Mouse (Mus musculus): ENCODE results near the gene Plch2.
A peak's percentile ranks its signal among the peaks of the same experiment; 100 is the strongest.
"Not testable (repeated sequence)": the region's sequence is repeated elsewhere in the genome, so short reads cannot be mapped to it uniquely, and the experiment has no call there.

The Plch2 gene

DNA sequence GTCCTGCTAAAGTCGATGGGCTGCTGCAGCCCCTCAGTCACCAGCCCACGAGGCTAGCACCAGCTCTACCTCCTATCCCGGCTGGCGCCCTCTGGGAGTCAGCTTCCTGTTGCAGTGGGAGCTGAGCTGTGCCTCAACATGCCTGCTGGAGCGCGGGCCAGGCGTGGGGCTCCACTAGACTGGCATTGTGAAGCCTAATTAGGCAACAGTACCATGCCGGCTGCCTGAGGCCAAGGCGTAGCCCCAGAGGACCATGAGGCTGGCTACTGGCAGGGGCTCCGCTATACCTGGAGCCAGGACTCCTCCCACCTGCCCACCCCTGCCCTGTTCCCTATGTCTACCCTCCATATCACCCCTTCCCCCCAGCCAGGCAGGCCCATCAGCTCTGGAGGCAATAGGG is at the start of gene Plch2:
Plch2 (minus strand) TSS at position 61 of the 400 bp plus-strand sequence.
- DNase-seq (ENCODE audit: extremely low spot score, low spot score) = no peak

DNA sequence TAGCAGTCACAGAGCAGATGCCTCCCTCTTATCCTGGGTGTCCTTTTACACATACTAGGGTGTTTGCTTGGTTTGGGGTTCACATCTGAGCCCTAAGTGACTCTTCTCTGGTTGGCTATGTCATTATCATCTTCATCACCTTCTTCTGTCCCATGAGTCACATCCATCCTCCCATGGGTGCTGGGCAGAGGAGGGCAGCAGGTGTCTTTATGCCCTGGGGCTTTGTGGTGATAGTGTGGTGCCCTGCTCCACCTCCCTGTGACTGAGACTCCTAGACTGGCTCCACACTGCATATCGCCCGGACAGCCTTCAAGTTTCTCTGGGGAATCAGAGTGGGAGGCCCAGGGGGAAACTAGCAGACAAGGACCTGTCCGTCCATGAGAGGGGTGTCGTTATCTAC is 42.0 kb upstream of the Plch2 start:
- no peak for DNase-seq (ENCODE audit: extremely low spot score, low spot score)

DNA sequence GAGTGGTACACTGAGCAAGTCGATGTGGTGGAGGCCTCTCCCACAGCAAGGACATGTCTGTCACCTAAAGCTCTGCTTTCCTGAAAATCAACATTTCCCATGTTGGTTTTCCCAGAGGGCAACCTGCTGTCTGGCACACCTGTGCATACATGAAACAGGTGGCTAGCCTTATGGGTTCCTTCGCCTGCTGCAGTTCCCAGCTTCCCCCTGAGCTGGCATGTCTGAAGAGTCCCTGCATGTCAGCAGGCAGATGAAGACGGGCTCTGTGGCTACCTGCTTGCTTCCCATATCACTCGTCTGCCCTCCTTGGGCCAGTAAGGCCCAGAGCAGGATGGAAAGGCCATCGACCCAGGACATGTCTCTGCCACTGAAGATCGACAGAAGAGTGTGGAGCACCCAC is 40.9 kb upstream of the Plch2 start:
- no peak for DNase-seq (ENCODE audit: extremely low spot score, low spot score)

DNA sequence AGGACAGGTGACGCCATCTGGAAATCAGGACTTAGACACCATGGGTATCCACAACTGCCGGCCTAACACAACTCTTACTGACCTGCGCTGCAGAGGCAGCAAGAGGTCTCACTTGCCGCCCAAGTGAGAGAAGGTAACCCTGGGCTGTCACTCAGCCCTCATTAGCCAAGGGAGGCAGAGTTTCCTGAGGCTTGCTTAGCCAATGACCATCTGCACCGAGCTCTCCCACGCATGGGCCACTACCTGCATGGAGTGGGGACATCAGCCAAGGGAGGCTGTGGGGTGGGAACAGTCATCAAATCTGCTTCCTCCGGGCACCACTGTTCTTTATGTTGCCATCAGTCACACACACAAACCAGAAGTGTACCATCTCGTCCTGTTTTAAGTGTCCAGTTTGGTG is 39.4 kb upstream of the Plch2 start:
- no peak for DNase-seq (ENCODE audit: extremely low spot score, low spot score)

DNA sequence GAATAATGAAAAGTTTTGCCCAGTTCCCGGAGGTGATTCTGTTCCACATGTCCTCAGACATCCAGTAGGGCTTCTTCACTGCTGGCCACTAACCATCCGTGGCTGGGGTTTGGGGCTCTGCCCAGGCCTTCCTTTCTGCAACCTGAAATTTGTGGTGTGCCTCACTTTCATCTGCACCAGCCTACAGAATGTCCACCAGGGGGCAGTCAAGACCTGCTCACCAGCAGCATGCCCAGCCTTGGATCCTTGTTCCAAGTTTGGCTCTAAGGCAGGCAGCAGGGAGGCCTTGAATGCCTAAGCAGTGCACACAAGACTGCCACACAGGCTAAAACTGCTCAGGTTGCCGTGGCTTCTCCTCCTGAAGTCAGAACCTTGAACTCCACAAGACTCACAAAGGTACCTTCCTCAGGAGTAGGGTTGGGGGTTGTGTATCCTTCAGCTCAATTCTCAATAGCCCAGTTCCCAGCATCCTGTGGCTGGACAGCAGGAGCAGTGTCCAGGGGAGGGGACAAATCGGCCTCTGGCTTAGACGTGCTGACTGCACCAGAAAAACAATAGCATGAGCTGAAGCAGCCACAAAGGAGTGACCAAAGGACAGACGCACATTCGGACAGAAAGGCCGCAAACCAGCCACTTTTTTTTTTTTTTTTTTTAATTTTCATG is 38.8 kb upstream of the Plch2 start:
- DNase-seq (ENCODE audit: extremely low spot score, low spot score) = peak; percentile 88

DNA sequence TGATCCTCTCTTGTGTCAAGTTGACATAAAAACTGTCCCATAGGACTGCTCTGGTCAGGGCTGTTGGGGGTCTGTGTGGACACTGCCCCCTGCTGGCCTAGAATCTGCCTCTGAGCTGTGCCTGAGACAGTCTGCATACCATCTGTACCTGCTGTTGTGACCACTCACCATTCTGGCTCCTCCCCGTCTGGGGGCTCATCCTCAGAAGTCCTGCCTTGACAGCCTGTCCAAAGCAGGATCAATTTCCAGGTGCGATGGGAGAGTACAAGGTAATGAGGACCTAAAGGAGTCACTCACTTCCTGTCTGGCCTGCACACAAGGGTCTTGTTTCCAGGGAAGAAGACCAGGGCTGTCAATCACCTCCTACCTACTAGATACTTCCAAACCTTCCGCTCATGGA is 38.0 kb upstream of the Plch2 start:
- DNase-seq (ENCODE audit: extremely low spot score, low spot score) = peak; percentile 68

DNA sequence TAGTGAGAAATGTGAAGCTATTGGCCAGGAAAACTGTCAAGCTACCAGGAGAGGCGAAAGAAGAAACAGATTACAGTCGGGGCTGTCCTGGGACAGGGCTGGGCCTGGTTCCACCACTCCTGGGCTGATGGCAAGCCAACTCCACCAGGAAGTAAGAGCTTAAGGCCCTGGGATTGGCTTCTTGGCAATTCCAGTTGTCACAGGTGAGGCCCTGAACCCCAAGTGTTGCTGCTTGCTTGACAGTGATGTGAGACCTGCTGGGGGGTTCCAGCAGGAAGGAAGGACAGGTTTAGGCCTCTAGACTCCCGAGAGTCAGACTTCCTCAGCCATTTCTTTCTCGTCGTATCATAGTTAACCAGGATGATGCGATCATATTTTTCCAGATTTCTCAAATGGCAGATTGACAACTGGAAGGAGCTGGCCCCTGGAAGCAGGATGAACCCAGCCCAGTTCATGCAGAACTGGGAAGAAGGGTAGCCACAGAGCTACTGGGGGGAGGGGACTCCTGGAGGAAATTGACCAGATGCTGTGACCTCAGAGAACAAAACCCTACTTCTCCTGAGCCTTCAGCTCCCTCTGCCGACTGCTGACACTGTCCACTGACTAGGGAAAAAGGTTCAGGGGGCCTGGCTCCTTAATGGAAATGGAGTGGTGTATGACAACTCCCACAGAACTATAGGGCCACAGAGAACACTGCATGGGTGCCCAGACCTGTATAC is 37.0 kb upstream of the Plch2 start:
- DNase-seq (ENCODE audit: extremely low spot score, low spot score) = no peak

DNA sequence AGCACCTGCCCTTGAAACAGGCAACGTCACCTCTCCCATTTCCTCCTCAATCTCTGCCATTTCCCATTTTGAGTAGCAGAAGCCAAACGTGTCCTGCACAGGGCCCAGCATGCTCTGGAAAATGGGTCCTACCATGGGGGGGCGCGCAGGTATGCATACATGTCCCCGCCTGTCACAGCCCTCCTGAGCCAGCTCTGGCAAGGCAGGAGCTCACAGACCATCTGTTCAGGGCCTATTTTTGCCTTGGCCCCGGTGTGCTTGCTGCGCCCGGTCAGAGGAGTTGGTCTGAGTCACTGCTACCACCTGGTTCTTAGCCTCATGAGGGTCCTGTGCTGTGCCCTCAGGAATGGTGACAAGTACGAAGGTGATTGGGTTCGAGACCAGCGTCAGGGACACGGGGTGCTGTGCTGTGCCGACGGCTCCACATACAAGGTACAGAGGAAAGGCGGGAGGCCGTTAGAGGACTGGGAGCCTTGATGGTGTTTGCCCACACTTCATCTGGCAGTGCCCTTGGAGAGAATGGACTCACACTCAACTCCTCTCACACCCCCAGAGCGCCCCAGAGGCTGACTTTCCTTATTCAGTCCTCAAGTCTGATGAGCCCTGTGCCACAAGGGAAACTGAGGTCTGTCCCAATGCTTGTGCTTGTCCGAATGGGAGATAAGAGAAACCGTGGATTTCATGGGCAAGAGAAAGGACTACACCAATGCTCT is 36.3 kb upstream of the Plch2 start:
- no peak for DNase-seq (ENCODE audit: extremely low spot score, low spot score)

DNA sequence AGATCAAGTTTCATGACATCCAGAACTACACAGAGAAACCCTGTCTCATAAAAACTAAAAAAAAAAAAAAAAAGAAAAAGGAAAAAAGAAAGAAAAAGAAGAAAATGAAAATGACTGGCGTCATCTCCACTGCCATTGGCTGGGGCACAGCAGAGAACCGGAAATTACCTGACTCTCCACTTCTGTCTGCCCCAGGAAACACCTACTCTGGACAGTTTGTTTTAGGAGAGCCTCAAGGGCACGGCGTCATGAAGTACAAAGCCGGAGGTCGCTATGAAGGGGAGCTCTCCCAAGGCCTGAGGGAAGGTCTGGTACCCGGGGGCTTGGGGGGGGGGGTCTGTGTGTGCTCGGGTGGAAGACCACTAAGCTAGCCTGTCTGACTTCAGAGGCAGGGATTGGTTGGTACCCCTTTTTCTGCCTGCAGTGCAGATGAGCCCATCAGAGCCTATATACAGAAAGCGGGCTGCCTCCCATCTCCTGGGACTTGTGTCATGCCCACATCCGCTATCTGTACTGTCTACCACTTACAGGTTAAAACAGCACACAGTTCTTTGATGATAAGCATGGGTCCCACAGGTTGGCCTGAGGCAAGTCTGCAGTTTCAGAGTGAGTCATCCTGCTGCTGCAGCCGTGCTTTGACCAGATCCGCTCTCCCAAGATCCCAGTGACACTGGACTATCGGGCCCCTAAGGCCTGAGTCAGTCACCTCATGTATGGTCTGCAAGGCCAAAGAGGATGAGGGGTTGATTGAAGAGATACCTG is 34.3 kb upstream of the Plch2 start:
- DNase-seq (ENCODE audit: extremely low spot score, low spot score) = no peak

DNA sequence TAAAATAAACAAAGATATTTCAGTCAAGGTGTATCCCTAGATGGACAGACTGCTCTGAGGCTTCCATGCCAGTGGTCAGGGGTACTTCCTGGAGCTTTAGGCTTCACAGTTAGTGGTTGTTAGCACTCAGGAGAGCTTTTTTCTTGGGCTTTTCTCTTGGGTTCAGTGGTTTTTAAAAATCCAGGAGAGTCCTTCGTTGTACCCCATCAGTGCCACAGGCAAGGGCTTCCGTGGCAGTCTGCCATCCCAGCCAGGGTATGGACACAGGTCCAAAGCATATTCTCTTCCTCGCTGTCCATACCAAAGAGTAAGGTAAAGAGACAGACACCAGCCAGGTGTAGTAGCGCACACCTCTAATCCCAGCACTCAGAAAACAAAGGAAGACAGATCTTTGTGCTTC is 33.6 kb upstream of the Plch2 start:
- DNase-seq (ENCODE audit: extremely low spot score, low spot score) = no peak

DNA sequence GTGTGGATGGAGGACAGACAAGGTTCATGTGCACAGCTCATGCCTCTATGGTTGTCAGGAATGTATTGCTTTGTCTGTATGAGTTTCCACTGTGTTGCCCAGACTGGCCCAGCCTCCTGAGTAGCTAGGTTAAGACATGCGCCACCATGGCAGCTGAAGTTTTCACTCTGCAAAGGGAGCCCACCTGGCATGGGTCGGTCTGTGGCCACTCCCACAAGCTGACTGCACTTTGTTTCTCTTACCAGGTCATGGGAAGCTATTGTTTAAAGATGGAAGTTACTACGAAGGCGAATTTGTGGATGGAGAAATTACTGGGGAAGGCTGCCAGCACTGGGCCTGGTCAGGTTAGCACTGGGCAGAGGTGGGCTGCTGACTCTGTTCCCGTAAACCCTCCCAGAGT is 32.7 kb upstream of the Plch2 start:
- no peak for DNase-seq (ENCODE audit: extremely low spot score, low spot score)

DNA sequence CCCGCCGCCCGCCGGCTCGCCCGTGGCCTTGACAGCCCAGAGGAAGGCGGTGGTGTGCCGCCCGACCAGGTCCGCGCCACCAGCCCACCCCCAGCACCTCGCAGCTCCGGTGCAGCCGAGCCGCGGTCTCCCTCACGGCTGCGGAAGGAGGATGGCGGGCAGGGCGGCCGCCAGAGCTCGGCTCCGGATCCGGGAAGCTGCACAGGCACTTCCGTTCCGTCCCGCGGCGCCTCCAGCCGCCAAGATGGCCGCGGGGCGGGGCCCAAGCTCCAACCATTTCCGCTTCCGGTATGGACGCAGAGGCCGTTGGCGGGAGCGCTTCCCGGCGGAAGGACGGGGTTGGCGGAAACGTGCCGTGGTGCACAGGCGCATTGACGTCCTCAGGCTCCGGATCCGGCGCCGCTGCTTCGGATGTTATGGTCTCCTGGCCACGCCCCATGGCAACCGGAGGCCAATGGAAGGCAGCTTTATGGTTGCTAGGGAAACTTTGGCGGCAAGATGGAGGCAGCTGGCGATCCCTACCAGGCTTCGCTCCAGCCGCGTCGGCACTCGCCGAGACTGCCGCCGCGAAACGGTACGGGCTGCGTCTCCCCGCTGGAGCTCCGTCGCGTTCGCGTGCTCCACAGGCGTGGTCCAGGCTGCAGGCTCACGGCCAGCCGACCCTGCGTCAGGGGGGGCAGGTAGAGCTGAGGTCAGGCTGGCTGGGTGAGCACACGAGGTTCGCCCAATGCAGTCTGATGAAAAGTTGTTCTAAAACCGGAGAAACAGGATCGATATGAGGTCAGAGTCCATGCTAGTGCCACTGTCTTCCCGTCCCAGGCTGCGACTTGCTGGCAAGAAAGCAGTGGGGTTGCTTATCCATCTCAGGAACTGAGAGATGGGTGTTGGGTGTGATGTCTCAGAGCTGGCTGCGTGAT is 29.8 kb upstream of the Plch2 start, which contains the start of the genes Rer1 and Morn1:
Rer1 (minus strand) TSS at position 275 of the 917 bp plus-strand sequence.
Morn1 (plus strand) TSS at position 470 of the 917 bp plus-strand sequence.
- DNase-seq (ENCODE audit: extremely low spot score, low spot score) = peak; percentile 100

DNA sequence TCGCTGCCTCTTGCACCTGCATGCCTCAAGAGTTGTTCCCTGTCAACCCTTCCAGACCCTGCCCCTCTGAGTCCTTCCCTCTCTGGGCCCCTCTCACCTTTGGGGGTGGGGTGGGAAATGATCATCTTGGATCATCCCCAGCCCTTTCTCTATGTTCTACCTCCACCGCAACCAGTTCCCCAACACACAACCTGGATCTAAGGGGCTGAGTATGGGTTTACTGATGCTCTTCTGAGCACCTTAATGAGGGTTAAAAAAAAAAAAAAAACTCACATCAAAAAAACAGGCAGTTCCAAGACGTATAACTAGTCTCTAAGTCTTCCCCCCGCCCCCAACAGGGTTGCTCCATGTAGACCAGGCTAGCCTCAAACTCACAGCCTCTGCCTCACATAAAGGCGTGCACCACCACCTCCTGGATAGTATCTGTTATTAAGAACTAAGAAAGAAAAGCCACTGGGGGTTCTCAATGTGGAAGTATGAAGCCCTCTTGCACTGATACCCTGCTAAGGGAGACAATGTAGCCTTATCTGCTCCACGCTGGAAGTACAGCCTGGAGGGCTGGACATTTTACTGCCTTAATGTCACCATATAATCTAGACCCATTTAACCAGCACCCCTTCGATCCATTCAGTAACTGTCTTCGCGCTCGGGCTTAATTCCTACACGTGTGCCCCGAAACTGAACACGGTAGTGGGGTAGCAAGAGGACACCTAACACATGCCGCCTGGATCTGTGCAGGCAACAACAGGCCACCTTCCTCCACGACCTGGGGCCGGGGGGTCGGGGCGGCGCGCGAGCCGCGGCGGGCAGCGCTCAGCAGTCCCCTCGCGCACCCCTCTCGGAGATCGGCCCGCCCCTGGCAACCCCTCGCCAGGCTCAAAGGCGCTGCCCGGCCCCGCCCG is 28.9 kb upstream of the Plch2 start:
- no peak for DNase-seq (ENCODE audit: extremely low spot score, low spot score)

DNA sequence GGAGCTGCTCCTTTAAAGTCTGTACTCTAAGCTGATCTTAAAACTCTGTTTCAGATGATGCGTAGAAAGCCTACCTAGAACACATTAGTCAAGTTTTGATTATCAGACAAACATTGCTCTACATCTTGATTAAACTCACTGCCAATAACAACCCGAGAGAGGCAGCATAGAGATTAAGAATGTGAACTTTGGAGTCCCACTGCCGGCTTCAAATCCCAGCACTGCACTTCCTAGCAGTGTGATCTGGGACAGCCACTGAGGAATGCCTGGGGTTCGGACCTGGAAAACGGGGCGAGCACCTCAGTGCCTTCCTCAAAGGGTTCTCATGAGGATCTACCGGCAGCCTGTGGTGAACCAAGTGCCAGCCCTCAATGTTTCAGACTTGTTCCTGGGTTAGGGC is 27.8 kb upstream of the Plch2 start:
- no peak for DNase-seq (ENCODE audit: extremely low spot score, low spot score)

DNA sequence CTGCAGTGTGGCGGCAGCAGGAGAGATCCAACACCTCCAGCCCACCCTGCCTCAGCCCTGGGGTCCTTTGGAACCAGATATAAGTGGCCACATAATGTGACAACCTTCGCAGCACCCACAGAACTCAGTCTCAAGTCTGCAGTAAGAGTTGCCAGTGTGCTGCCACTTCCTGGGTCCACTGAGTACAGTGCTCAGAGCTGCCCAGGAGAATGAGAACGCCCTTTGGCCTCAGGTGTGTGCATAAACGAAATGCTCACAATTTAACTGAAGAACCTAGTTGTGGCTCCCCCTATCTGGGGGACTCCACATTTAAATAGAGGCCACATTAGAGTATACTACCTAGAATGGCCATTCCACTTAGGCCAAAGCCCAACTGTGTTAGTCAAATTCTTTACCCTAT is 27.0 kb upstream of the Plch2 start:
- no peak for DNase-seq (ENCODE audit: extremely low spot score, low spot score)

DNA sequence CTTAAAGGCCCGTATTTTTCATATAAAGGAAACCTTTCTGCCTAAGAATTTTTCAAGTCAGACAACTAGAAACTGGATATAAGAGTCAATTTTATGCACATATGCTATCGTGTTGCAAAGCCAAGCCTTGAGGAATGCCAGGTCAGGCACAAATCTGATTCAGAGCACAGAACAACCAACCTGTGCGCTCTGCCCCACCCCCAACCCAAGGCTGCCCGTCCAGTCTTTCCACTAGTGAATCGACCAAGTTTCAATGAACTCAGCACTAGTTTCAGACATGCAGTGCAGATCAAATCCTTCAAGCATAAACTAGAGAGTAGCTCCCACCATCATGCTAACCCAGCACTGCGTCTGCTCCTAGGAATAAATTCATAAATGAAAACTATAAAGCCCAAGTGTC is 23.1 kb upstream of the Plch2 start:
- DNase-seq (ENCODE audit: extremely low spot score, low spot score) = no peak

DNA sequence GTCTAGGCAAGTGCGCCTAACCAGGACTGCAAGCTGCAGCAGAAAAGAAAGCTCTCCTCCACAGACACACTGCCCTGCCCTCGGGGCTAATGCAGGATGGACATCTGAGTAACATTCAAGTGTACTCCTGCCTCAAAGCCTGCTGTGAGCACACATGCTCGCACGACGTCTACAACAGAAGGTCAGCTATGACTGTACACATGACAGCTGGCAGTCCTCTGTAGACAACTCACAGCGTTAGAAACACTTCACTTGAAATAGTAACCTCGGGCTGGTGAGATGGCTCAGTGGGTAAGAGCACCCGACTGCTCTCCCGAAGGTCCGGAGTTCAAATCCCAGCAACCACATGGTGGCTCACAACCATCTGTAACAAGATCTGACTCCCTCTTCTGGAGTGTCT is 22.2 kb upstream of the Plch2 start:
- DNase-seq (ENCODE audit: extremely low spot score, low spot score) = not testable (repeated sequence)

DNA sequence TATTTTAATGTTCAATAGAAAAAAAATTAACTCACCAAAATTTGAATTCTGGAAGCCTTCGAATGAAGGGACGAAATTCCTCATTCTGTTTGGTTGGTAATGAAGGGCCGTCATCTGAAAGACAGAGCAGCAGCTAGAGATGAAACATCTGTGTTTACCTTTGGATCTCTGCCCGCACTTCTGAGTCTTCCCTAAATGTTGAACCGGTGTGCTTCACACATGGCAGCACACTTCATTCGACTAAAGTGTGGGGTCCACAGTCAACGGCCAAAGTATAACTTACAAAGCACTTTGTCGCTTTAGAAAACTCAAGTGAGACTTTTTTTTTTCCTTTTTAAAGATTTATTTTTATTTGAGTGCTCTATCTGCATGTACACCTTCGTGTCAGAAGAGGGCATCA is 20.1 kb upstream of the Plch2 start:
- DNase-seq (ENCODE audit: extremely low spot score, low spot score) = no peak

DNA sequence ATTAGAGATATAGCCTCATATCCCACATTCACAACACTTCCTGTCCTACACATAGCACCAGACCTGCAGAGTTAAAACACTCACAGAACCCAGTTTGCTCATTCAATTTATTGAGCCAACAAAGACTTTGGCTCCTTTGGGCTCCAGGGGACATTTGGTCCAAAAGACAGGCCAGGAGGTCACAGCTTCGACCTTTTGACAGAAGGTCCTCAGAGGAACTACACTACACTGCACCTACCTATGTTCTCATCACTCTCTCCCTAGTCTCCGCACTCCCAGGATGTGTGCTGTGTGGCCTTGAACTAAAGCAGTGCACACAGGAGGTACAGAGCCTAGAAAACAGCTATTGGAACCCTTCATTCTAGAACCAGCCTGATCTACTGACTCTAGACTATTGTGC is 19.2 kb upstream of the Plch2 start:
- no peak for DNase-seq (ENCODE audit: extremely low spot score, low spot score)

DNA sequence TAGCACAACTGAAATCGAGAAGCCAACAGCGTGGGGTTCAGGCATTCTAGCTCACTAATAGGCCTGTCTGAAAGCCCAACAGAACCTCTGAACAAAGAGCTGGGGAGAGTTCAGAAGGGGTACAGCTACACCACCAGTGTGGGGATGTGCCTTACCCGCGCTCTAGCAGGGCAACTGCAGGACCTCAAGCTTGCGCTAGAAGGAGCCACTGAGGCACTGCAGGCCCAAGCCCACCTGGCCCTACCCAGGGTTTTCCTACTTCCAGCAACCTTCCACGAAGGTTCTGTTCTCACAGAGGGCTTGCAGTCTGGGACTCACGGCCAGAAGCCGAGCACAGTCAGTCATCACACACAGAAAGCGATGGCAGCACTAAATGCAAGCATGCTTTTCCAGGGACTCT is 18.6 kb upstream of the Plch2 start:
- no peak for DNase-seq (ENCODE audit: extremely low spot score, low spot score)

Data from neural tube, embryonic 10.5 days (tissue).